Mouse (Mus musculus): ENCODE results near the gene Cplx3.

DNA sequence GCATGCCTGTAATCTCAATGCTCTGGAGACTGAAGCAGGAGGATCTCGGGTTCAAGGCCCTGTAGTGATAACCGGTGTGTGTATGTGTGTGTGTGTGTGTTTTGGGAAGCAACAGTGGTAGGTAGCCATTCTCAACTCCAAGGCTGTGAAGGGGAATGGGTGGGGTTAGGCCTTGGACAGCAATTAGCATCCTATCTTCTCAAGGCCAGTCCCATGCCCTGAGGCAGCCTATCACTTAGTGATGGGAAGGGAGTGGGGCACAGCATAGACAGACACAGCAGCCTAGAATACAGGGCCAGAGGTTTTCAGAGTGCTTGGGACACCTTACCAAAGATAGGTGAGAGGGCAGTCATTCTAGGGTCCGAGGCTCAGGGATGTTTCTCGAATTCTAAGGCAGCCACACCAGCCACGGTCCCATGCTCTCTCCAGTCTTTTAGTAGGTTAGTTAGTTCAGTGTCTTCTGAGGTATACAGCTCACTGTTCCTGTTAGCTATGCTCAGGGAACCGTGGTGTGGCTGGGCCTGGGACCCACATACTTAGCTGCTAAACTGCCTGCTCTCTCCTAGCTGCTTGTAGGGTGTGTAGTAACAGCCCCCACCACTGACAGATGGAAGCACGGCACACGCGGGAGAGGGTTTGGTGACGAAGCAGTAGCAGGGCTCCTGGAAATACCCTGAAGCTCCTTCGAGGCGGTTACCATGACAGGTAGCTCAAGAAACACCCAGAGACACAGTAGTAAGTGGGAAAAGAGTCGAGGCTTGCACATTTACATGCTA lies 35.9 kb upstream of the Cplx3 start:
- TF ChIP-seq POLR2A (IDR thresholded peaks at IDR 0.05; ENCODE audit: low read depth, low read length) (no peak), CTCF (IDR thresholded peaks at IDR 0.05; ENCODE audit: extremely low read depth, insufficient read length, insufficient replicate concordance, low read depth, low read length) (no peak)

All from small intestine, adult 2 months (tissue).